Mouse (Mus musculus) olfactory bulb, adult 2 months (tissue): ENCODE measurements around the gene Cul1.

Experiments
- CTCF ChIP-seq: fragments of 200-500 bp; IDR thresholded peaks from 2 replicates; pipeline ENCODE4 v1.5.1; 2012; ENCODE audit warnings: low read depth, mild to moderate bottlenecking, low read length, moderate library complexity; ENCODE audit not compliant: insufficient read depth
- POLR2A ChIP-seq: fragments of 200-500 bp; IDR thresholded peaks from 2 replicates; pipeline ENCODE4 v1.6.1; 2012; ENCODE audit warnings: mild to moderate bottlenecking, low read depth, low read length, moderate library complexity; ENCODE audit not compliant: insufficient read depth

GRCm38 (mm10) chr6:47532547-47532946, 79.3 kb downstream of the Cul1 start:
- no peak for TF ChIP-seq CTCF
- TF ChIP-seq POLR2A = no peak
